Mouse (Mus musculus) monocyte, adult 5-6 weeks (primary cell): ENCODE results near the gene Spats2l. TPM values are rescaled to one million over a fixed set of nuclear protein-coding genes. Genes with fewer than 3 reads are reported as not detected.

Source experiments
- ATAC-seq: fragments of 153-309, 156-312 bp; replicated peaks from 2 replicates; pipeline ENCODE4 v1.8.0; 2017; ENCODE audit warnings: mild to moderate bottlenecking; ENCODE audit not compliant: low TSS enrichment, insufficient number of reproducible peaks, severe bottlenecking, poor library complexity, low FRiP score
- total RNA-seq: library from RNA; stranded (forward); fragments of 200-1000, 200-491, 200-594 nt; gene quantifications from 3 replicates; pipeline ENCODE4 v1.2.3, GENCODE M21; 2017

The Spats2l gene
- total RNA-seq, 1 experiment from 2014 or later = not detected

DNA sequence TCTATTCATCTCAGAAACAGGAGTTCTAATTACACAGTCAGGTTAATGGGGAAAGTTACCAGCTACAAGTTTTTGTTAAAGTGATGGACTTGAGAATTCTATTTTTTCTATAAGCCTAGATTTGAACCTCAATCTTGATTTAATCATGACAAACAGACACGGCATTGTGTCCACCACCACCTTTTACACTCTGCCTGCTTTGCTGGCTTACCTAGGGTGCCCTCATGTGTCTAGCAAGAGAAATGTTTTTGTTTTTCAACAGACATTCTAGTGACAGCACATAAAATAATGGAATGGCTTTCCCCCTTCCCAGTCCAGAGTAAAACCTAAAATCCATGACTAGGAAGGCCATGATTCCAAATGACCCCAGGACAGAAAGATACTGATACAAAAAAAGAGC, 175.2 kb downstream of the Spats2l start:
- ATAC-seq = no peak

DNA sequence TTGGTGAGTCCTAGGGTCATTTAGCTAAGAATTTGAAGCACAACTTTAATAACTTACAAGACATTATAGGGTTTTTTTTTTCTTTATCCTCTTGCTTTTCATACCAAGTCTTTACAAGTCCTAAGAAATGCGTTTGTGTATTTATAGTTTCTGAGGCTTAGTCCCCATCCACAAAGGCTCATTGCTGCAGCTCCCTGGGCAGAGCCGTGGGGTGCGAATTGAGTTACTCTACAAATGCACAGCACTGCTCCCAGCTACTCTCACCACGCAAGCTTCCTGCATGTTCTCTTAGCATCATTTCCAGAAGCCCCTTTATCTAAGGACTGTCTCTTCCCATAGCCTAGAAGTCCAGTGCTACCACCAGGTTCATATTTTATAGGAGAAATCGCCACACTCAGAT, 175.8 kb downstream of the Spats2l start:
- no peak for ATAC-seq

DNA sequence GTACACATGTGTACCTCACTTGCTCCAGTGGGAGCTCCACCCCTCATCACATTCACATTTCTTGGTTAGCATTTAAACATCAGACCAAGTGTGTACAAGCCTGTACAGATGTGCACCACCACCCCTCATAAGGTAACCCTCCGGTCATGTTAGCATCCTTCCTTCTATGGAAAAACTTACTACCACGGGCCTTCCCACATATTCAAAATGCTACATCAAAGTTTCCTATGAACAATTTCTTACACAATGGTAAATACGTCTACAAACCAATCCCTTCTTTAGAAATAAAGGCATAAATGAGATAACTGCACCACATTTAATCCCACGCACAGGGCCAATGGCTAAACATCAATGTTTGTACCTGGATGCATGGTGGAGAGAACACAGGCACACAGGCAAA, 178.5 kb downstream of the Spats2l start:
- no peak for ATAC-seq

DNA sequence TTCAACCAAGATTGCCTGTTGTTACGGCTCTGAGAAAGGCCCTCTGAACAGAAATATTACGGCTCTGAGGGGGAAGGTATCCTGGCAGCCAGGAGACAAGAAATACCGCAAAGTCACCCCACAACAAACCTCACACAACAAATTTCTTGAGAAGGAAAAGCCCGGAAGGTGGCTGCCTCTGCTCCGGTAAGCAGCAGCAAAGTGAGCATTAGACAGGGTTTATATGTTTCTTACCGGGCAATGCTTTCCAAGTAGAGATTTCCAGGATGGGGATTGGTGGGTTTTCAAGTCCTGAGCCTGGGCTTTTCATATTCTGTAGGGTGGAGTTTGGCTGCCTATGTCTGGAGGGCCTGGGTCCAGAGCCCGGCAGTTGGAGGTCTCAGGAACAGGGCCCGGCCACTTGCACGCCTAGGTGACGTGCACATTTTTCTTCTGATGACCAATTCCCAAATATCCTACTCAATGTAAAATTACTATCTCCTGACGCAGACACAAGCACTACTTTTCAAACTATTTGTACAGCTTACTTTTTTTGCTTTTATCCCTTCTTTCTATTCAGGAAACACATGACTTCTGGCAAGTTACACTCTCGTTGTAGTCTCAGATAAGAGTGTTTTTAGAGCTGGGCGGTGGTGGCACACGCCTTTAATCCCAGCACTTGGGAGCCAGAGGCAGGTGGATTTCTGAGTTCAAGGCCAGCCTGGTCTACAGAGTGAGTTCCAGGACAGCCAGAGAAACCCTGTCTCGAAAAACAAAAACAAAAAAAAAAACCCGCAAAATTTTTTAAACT, 179.8 kb downstream of the Spats2l start:
- no peak for ATAC-seq

DNA sequence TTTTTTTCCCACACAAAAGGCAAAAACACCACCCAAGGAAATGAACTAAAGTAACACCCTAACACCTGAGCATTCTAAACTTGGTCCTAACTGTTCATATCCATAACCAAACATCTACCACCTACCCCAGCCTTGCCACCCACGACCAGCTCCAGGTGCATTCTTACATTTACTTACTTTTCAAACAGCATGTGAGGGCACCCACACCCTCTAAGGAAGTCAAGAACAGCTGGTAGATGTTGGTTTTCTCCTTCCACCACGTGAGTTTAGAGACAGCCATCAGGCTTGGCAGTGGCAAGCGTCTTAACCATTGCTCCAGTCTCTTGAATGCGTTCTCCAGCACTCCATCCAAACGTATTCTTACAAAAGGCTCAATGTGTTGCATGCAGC, 180.4 kb downstream of the Spats2l start:
- no peak for ATAC-seq

DNA sequence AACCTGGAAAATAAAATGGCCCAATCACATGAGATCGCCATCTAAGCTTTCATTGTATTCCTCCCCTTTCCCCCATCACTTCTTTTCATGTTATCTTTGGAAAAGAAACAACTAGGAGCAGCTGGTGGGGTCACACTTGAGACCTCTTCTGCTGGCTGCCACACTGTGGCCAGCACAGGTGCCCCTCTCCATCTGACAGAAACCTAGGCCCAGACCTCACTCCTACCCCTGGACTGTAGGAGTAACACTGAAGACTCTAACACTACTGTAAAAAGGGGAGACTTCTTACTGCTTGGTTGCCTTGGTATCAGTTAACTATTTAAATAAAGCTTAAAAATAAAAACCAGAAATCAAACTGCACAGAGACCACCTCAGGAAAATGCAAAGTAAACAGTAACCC, 181.8 kb downstream of the Spats2l start:
- ATAC-seq = no peak

DNA sequence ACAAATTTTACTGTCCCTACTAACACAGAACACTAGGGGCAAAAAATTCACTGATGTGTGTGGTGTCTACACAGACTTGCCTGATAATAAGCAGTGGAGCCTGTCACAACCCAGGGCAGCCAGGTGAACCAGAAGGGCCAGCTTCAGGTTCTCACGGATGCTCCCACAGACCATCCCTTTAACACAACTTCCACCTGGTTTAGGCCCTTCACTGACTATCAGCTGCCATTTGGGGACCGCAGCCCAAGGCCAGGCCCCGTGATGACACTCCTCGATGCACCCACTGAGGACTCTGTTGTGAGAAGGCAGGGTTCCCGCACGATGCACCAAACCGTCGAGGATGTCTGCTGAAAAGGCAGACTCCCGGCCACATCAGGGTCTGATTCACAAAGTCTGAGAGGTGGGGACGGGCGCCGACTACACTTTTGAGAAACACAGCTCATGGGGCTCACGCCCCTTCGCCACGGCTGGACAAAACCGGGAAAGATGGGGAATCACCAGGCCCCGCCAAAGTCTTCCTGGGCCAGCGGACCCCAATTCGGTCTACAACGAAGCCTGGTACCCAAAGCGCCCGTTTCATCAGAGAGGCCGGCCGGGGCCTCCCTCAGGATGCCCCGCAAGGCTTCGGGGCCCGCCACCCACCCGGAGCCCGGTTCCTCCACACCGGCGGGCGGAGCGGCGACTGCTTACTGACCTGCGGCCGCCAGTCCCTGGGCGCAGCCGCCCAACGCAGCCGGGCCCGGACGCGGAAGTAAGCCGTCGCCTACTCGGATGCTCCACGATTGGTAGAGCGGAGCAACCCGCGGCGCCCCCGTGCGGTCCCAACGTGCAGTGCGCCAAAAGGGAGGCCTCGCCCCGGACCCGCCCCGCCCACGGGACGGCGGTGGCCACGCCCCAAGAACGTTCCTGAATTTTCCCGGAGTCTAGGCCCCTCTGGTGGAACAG, 195.6 kb downstream of the Spats2l start:
- peak; percentile 98 for ATAC-seq

DNA sequence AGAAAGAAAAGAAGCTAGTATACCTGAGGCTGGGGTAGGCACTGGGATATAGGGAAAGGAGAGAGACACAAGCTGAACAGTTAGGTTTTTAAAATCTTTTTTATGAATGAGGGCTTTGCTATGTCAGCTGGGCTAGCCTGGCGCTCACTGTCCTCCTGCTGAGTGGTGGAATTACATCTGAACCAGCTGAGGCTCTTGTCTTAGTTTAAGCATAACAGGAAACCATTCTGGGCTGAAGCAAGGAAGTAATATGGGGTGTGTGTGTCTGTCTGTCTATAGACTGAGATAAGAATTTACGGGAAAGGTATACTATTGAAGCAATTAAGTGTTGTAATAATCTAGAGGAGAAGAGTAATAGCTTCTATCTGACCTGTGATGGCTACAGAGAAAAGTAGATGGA, 197.6 kb downstream of the Spats2l start:
- no peak for ATAC-seq

DNA sequence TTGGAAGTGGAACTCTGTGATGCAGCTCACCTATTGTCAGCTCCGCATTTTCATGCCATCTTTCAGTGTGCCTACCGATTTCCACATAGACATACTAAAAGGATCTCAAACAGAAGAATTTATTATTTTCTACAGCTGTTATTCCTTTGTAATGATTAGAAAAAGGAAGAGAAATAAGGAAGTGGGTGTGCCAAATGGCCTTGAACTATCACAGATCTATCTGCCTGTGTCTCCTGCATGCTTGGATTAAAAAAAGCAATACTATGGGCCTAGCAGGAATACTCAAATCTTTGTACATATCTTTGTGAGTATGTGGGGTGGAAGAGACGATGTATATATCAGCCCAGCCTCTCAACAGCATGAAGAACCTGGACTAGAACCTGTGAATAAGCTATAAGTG, 202.9 kb downstream of the Spats2l start:
- no peak for ATAC-seq

DNA sequence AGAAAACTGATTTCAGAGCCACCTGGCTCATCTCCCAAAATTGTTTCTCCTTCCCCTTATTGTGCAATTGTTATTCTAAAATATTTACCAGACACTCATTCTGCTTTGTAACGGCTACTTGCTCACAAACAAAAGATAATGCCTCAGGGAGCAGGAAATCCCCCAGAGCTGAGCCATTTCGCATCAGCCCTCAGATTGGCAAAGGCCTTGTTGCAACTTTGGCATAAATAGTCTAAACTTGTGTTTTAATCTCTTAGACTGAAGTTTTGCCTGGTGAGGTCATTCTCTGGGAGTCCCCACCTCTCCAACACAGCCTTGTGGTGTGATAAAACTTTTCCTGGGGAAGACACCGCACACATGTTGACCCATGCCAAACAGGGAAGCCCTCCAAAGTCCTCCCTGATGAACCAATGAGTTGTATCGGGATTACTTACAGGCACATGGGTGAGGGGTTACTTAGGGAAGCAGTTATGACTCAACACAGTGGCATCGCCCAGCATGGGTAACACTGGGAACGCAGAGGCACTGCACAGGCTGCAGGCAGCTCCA, 215.2 kb downstream of the Spats2l start:
- no peak for ATAC-seq

DNA sequence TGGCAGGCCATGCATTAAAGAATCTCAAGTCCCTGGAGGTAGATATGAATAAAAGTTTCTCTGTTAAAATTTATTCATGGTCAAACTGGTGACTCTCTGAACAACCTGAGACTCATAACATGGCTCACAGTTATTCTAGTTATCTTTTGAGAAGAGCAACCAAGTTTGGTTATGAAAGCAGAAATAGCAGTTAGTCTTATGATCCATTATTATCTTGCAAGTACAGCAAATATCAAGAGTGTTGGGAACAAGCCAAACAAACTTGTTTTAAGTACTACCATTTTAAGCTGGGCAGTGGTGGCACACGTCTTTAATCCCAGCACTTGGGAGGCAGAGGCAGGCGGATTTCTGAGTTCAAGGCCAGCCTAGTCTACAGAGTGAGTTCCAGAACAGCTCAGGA, 217.3 kb downstream of the Spats2l start:
- no peak for ATAC-seq

DNA sequence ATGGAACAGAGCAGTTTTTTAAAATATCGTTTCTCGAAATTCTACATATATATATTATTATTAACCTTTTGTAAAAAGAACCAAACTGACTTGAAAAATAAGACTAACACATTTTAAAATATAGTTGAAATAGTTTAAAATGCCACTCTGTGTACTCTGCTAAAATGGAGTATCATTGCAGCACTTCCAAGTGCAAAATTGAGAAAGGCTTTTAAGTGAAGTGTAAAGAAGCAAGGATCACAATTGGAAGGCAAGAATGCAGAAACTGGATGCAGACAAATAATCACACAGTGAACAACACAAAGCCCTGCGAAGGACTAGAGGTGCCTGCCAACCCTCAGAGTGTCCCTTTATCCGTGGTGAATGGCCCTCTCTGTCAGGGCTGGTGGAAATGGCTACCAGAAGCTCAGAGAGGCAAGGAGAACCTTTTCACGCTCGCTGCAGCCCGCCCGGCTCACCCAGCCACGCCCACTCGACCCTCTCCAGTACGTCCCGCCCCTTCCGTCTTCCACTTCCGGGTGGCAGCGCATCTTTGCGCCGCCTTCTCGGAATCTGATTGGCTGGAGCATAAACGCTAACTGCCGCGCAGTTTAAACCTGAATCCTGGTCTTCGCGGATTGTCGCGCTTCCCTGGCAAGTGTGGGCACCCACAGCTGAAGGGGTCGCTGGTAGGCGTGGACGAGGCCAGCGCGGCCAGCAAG, 221.6 kb downstream of the Spats2l start, which contains the start of gene Sgo2a:
Gene Sgo2a, plus strand, starts transcription at position 540 of the 701 bp plus-strand sequence.
- peak; percentile 100 for ATAC-seq

DNA sequence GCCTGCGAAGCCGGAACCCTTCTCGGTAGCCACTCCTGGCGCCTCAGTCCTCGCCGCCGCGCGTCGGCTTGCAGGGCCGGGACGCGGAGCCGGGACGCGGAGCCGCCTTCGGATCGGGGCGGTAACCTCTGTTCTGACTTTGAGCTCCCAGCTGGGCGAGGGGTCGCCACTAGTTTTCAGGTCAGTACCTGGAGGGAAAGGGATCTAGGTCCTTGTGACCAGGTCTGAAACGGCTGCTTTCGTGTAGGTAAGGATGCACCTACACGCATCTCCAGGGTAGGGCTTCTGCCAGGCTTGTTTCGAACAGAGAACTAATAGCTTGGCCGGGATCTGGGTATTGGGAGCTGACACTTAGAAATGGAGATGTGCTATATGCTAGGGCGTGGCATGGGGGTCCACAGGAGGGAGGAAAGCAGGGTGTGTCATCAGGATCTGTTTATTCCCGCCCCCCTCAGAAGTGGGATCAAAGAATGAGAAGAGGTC, 222.2 kb downstream of the Spats2l start:
- 0 out of 2 replicates have a peak, but pooled peaks have one; percentile 15 for ATAC-seq

Other genes starting within 250 kb of the Spats2l start
- gene Sgo2a, start 221.8 kb downstream of the Spats2l start, total RNA-seq = 0.67 to 1.5 TPM (median 1.1 TPM) in 3 replicates
- 56.7 to 68.5 TPM (median 64.8 TPM) in 3 replicates for gene Kctd18, start 244.8 kb downstream of the Spats2l start, total RNA-seq